Mouse (Mus musculus): ENCODE results near the gene Brf1.
A peak's percentile ranks its signal among the peaks of the same experiment; 100 is the strongest.

Gene Brf1

DNA sequence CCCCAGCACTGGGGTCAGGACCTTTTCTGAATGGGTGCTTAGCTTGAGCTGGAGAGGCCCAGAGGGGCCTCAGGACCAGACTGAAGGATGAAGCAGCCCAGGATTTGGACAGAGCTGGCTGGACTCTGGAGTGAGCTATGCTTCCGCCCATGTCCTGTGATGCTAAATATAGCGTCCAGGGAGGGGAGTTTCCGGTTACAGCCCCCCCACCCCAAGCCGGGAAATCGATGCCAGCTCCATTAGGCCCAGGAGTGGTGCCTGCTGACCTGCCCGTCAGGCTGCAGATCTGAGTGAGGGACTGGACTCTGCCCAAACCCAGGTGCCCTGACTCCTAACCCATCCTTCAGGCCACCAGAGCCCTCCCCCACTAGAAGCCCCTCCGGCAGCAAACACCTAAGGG, 67.9 kb downstream of the Brf1 start:
- DNase-seq = no peak

DNA sequence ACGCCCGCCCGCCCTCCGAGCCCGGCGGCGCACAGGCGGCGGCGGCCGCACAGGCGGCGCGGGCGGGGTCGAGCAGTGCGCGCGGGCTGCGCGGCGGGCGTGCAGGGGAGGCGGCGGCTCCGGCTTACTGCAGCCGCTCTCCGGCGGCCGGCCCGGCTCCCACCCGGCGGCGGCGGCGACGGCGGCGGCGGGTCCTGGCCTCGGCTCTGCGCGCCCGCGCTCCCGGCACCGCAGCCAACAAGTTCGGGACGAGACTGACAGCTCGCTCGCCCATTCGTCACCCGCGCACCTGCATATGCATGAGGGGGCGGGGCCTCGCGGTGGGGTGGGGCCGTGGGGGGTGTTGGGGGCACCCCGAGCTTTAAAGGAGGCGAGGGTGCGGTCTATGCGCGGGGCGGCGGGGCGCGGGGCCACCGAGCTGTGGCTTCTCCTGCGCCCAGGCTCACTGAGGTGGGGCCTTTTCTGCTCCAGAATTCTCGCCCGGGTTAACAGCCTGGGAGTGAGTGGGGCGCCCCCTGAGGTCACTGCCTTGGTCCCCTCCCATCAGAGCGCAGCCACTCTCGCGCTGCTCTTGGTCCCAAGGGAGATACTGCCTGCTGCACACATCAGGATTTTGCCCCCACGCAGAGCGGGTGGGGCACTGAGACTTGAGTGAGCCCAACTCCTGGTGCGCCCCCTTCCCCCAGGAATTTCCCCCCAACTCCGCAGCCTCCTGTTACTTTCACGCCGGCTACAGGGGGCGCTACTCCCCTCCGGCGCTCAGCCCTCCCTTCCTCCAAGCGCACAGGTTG, 70.7 kb downstream of the Brf1 start, which contains the start of gene Jag2:
Gene Jag2 (minus strand): TSS at position 215 of the 791 bp plus-strand sequence.
- peak; percentile 77 for DNase-seq

DNA sequence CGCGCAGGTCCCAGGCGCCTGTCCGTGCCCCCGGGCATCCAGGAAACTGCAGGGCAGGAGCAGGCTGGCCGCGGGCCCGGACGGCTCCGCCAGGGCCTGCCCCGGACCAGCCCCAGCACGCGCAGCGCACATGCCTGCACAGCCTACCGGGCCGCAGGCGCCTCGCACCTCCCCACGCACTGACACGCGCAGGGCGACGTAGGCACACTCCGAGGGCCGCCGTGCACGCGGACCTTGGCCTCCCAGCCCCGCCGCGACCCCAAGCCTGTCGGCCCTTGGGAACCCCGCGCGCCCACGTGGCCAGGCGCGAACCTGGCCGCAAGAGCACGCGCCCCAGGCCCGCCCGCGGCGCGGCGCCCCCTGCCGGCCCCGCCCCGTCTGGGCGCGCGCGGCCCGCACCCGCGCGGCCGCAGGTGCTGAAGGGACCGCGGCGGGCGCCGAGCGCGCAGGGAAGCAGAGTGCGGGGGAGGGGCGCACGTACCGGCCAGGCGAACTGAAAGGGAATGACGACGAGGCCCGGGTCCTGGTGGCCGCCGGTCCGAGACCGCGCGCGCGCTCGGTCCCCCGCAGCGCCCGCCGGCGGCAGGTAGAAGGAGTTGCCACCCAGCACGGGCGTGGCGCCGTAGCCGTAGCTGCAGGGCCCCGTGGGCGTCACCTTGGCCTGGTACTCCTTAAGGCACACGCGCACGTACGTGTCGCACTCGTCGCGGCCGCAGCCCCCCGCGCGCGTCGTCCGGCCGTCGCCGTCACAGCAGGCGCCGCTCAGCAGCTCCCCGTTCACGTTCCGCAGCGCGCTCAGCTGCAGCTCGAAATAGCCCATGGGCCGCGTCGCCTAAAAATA, 71.9 kb downstream of the Brf1 start:
- peak; percentile 69 for DNase-seq

DNA sequence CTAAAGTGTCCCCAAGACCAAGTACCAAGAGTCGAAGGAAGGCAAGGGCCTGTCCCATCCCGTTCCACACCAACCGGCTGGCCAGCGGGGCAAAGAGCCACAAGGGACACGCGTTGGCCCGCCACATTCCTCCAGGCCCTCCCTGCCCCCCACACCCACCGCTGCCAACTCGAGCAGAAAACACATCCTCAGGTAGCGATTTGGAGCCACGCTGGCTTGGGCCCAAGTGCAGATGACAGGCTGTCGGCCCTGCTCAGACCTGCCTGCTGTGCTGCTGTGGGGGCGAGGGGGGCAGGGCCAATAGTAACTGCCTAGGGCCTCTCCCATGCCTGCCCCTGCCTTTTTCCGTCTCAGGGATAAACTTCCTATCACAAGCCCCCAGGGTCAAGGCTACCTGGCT, 73.2 kb downstream of the Brf1 start:
- no peak for DNase-seq

DNA sequence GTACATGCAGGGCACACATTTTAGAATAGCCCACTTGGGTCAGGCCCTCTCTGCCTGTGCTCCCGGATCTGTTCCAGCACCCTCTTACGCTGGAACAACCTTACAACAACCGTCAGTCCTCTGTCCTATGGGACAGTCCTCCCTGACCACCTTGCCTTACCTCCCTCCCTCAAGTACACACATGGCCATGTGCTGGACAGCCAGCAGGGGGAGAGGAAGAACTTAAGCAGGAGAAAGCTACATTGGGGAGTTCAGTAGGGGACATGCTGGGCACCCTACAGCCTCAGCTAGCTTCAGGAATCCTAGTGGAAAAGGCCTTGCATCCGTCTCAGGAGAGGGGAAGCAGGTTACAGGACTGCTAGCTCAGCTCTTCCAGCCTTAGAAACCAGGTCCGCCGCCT, 74.6 kb downstream of the Brf1 start:
- DNase-seq = no peak

DNA sequence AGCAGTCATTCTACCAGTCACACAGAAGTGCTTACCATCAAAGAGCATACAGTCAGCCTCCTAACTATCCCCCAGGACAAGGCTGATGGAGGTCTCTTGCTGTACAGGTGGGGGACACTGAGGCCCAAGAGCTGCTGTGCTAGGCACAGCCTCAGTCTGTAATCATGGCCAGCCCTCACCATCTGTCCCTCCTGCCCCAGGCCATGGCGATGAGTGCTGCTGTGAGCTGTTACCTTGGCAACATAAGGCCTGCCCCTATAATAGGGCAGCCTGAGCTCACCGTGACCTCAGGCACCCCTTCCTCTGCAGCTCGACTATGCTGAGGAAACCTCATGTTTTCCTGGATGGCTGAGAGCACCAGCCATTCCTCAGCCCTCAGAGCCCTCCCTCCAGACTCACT, 78.0 kb downstream of the Brf1 start:
- DNase-seq = peak; percentile 45

DNA sequence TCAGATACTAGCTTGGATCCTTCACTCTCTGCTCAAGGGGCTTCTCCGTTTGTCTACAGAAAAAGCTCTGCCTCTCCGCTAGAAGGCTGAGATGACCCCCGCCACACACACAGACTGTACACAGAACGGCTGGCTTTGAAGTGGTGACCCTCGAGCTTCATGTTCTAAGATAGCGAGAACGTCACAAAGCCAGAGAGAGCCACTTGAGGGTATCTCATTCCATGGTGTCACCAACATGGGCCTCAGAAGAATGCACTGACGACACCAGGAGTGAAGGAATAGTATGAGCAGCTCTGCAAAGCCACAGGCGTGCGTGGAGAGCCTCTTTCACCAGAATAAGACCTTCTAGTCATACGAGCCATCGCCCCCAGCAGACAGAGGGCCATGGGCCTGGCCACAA, 79.0 kb downstream of the Brf1 start:
- no peak for DNase-seq

DNA sequence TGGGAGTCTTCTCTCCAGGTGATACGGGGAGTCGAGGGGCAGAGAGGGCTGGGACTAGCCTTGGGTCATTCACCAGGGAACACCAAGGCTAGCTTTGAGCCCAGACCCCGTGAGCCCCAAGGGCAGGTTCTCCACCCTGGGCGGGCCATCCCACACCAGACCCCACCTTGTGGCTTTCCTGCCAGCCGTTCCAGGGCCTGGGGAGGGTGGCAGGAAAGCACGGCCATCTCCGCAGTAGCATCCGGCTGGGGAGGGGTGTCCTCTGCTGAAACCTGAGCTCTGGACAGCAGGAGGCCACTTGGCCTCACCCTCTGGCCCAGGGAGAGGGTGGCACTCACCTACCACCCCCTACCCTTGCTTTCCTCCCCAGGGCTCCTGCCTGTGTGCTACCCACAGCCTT, 82.6 kb downstream of the Brf1 start:
- no peak for DNase-seq

DNA sequence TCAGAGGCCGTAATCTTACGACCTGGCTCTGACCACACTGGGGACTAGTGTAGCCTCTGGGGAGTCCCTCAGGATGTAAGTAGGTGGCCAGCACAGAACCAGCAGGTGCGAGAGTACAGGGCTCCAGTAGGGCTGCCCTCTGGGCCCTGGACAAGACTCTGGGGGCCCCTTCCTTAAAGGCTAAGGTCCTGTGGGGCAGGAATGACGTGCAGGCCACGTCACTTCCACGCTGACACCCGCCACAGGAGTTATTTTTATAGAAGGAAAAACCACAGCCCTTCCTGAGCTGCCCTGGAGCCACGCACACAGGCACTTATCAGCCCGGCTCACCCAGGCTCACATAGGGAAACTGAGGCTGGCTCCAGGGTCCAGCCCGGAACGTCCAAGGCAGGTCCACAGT, 83.0 kb downstream of the Brf1 start:
- no peak for DNase-seq

DNA sequence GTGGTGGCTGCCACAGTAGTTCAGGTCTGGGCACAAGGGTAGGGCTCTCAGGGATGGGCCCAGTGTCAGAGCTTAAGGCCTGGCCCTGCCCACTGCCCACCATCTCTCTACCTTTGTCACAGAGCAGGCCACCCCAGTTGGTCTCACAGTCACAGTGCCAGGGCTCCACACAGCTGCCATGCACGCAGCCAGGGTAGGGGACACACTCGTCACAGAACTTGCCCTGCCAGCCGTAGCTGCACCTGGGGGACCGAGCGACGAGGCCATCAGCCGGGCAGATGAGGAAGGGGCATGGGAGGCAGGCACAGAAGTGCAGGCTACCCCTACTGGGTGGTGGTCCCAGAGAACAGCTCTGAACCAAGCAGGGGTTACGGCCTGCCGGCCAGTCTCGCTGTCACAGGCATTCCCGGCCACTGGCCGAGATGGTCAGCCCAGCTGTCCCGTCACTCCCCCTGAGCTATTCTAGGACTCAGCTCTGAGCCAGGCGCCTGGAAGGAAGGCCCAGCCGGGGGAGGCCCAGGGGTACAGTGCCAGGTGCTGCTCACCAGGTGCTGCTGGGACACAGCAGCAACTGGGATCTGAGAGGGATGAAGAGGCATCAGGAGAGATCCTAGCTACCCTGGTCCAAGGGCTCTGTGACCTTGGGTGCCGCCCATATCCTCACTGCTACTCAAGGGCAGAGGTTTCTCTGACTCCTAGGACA, 83.7 kb downstream of the Brf1 start:
- no peak for DNase-seq

DNA sequence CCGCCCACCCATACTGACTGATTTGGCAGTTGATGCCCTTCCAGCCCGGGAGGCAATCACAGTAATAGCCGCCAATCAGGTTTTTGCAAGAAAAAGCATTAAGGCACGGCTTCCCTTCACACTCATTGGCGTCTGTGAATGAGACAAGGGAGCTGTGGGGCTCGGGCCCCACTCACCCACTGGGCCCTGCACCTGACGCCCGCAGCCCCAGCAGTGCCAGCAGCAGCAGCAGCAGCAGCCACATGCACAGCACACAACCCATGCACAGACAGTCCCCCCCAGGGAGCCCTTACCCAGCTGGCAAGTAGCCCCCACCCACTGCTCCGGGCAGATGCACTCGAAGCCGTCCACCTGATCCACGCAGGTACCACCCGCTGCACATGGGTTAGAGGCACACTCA, 84.9 kb downstream of the Brf1 start:
- no peak for DNase-seq

DNA sequence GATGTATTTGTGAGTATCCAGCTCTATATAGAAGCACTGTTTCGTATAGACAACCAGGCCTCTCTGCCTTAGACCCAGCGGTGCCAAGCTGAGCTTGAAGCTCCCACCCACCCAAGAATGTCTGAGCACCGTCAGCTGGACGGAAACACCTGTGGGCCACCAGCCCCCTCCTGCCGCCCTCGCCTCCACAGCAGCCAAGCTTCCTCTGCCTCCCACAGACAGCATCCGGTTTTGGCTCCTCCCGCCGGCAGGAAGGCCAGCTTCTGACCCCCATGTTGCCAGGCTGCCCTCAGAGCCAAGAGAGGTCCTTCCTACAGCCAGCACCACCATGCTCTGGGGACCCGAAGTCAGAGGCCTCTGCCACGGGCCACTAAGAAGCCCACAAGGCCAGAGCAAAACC, 86.0 kb downstream of the Brf1 start:
- DNase-seq = no peak

DNA sequence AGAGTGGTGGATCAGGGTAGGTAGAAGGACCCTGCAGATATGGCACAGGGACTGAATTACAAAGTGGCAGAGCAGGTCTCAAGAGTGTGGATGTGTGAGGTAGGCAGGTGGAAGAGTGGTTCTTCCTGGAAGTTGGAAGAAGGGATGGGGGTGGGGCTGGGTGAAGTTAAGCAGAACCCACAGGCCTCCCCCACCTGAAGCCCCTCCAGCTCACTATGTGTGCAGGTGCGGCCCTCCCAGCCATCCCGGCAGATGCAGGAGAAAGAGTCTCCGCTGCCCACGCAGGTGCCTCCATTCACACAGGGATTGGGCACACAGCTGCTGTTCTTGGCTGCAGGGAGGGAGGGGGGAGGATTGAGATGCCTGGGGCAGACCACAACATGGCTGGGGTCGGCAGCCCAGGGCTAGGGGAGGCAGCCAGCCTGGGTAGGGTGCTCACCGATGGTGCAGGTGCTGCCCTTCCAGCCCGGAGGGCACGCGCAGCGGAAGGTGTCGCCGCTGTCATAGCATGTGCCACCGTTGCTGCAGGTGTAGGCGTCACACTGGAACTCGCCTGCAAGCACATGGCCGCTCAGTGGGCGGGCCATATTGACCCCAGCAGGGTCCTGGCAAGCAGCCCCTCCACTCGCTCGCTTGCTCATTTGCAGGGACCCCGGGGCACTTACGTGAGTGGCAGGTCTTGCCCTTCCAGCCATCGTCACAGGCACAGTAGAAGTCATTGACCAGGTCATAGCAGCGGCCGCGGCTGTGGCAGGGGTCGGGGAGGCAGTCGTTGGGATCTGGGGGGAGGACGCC, 87.4 kb downstream of the Brf1 start:
- no peak for DNase-seq

DNA sequence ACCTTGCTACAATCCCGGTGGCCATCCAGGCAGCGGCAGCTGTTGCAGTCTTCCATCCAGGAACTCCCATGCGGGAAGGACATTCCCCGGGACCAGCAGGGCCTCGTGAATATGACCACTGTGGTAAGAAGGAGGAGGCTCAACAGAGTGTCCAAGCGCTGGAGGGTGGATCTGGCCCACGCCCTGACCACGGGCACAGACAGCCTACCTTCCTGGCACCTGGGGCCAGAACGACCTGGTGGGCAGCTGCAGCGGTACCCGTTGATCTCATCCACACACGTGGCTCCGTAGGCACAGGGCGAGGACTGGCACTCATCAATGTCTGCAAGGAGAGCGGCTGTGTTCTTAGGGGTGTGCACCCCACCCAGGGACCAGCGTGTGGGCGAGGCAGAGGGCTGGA, 88.8 kb downstream of the Brf1 start:
- no peak for DNase-seq
